Mouse (Mus musculus): ENCODE results near the gene Ptgfrn.

The Ptgfrn gene

GRCm38 (mm10) chr3:101036001-101036400 is 74.1 kb downstream of the Ptgfrn start:
- no peak for DNase-seq

DNA sequence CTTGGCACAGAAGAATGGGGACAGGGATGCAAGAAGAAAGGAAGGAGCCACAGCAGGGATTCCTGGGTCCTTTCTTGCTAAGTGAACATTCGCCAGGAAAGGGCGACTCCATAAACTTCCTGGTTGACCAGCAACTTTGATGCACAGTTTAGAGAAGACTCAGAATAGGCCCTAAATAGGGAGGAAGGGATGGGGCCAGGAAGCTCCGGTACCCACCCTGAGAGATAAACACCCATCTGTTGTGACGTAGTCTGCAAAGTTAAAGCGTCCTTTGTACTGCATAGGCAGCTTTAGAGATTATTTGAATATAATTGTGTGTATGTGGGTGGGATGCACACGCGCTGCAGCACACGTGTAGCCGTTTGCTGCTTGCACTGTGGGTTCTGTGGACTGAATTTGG is 75.6 kb downstream of the Ptgfrn start:
- DNase-seq: no peak

DNA sequence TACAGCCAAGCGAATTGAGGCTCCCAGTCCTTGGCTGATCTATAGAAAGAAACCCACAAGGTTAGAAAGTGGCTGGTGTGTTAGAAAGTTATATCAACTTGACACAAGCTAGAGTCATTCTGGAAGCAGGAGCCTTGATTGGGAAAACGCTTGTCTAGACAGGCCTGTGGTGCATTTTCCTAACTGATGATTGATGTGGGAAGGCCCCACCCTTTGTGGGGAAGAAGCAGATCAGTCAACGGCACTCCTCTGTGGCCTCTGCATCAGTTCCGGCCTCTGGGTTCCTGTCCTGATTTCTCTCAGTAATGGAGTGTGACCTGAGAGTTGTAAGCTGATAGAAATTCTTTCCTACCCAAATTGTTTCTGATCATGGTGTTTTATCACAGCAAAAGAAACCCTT is 76.4 kb downstream of the Ptgfrn start:
- no peak for DNase-seq

DNA sequence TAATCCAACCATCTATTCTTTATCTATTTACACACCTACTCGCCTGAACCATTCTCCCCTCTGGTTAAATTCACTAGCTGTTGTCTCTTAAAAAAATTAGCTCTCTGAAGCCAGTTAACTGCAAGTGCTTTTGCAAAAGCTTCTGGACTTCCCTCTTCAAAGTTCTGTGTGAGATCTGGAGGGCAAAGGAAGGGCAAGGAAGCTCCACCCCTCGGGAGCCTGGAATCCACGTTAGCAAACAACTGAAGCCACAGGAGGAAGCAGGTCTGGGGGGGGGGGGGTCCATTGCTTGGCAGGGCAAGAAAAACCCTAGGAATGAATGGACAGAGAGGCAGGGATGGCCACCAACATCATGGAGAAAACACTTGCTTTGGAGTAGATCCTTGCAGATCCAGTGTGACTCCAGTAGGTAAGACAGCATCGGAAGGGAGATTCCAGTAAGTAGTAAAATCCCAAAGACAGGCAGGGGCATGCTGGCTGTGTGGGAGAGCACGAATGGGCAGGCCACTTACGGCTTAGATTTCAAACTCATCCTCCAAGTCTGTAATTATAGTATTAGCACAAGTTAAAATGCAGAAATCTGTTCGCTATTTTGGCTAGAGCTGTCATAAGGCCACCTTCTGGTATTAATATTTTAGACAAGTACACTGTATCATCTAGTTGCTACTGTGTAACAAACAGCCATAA is 78.5 kb downstream of the Ptgfrn start:
- no peak for DNase-seq

DNA sequence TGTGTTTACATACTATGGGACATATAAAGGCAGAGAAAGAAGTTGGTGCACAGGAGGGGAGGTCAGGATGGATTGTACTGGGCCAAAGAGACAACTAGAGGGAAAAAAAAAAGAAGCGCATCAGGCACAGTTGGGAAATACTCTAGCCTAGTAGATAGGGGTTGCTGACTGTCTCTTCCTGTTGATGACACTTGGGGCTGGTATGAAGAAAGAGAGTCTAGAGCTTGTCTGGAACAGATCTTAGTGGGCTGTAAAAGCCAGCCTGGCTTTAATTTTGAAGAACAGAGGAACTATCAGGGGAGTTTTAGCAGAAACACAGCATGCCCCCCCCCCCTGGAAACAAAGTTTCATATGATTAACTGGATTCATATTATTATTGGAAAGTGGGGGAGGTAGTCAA is 79.4 kb downstream of the Ptgfrn start:
- DNase-seq: no peak

- no peak for DNase-seq
Observed at GRCm38 (mm10) chr3:101029339-101029738, 80.7 kb downstream of the Ptgfrn start, which contains the start of gene Cd101. TSS of gene Cd101 (minus strand) at chr3:101029556.

- no peak for DNase-seq
Observed at GRCm38 (mm10) chr3:101026741-101027140, 83.3 kb downstream of the Ptgfrn start.

- DNase-seq: no peak
Observed at GRCm38 (mm10) chr3:101022967-101023366, 87.1 kb downstream of the Ptgfrn start.

- DNase-seq: no peak
Observed at GRCm38 (mm10) chr3:101021481-101022051, 88.5 kb downstream of the Ptgfrn start.

GRCm38 (mm10) chr3:101021073-101021472 is 89.0 kb downstream of the Ptgfrn start:
- DNase-seq: no peak

DNA sequence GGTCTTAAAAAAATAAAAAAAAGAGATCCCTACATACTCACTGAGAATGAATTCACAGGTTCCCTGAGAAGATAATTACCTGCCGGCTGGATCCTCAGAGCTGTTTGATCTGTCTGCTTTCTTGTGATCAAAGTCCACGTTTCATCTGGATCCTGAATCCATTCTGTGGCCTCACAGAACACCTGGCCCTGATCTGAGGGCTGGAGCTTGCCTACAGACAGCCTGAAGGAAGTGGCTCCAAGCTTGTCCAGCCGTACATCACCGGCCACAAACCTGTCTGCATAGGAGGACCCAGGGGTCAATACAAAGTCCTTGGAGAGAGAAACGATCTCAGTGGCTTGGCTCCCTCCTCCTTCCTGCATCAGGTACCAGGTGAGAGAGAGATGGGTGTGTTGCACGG is 91.6 kb downstream of the Ptgfrn start:
- no peak for DNase-seq

DNA sequence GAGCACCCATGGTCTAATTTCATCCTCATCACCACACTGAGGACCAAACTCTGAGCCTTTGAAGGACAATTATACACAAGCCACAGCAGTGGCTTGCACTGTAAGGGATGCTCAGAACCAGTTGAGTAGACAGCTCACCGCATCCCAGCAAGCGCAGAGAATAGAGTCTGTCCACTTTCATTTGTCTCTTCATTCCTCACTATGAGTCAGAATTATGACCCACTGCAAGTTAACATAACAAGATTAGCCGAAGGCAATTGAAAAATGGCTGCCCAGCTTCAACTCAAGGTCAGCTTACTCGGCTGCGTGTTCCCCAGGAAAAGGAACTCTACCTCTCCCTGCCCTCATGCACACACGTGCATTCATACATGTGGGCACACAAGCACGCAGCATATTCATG is 94.0 kb downstream of the Ptgfrn start:
- DNase-seq: no peak

DNA sequence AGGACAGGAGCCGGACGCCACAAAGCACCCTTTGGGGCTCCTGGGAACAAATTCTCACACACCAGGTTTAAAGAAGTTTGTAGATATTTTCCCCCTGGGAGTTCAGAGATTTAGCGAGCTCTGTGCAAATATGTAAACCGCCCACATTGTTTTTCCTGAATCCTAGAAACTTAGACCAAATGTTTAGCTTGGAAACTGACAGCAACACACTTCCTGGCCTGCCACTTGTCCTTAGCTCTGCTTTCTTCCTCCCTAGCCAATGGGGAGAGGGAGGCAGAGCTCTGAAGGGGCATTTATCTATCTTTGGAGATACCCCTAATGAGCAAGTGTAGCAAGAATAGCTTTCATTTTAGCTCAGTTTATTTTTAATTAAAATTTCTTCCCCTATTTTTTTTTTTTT is 94.8 kb downstream of the Ptgfrn start:
- no peak for DNase-seq

GRCm38 (mm10) chr3:101013536-101013935 is 96.5 kb downstream of the Ptgfrn start:
- DNase-seq: no peak

DNA sequence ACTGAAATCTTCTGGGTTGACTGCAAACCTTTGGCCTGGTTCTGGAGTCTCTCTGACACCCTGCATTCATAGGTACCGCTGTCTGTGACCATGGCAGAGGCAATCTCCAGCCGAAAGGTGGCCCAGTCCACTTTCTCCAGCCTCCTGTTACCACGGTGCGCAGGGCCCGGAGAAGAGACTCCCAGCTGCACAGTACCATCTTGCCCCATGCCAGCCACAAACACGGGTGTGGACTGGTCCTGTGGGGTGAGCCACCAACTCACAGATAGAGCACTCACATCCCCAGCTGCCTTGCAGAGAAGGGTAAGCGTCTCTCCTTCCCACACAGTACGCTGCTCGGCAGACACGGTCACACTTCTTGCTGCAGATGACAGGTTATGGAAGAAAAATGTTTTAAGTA is 97.1 kb downstream of the Ptgfrn start:
- DNase-seq: no peak

- DNase-seq: no peak
Observed at GRCm38 (mm10) chr3:101012597-101012996, 97.5 kb downstream of the Ptgfrn start.

GRCm38 (mm10) chr3:101012131-101012571 is 97.9 kb downstream of the Ptgfrn start:
- DNase-seq: no peak

GRCm38 (mm10) chr3:101011203-101011600 is 98.9 kb downstream of the Ptgfrn start:
- DNase-seq: no peak

- no peak for DNase-seq
Observed at GRCm38 (mm10) chr3:101010589-101011202, 99.4 kb downstream of the Ptgfrn start.

DNA sequence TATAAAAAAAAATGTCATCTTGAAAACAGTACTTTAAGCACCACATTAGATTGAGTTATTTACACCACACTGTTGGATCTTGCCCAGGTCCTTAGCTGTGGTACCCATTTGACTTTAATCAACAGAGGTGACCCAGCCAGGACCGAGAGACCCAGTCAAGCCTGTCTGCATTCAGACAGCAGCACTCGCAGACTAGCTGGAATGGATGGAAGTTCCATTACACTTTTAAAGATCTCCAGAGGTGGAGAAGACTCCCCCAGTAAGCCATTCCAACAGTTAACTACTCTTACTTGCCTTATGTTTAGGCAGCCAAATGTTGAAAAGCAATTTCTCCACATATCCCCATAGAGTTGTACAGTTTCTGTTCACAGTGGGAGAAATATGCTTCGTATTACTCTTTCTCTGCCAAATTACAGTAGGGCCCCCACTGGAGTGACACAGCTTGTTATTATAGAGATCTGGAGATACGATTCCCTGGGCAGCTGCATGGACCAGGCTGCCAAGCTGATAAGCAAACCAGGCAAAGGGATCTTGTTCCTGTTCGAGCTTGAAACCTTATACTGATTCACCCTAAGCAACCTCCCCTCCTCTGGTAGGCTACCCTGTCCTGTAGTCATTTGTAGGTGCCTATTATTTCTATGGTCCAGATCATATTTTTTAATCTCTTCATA is 102.8 kb downstream of the Ptgfrn start:
- no peak for DNase-seq

DNA sequence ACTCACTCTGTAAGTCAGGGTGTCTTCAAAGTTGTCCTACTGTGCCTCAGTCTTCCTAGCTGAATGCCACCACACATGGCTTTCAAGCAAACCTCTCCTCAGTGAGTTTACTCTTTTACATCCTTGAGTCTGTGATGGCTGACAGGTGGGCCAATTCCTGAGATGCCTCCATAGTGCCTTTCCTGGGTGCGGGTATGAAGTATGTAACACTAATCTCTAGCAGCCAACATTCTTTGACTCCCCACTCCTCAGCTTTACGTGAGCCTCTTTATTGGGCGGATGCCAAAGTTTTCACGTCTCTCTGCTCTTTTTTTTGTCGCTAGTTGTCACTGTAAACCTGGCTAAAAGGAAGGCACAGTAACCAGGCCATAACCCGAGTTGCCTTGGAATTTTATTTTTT is 104.7 kb downstream of the Ptgfrn start:
- no peak for DNase-seq

GRCm38 (mm10) chr3:101003575-101004356 is 106.3 kb downstream of the Ptgfrn start:
- no peak for DNase-seq

DNA sequence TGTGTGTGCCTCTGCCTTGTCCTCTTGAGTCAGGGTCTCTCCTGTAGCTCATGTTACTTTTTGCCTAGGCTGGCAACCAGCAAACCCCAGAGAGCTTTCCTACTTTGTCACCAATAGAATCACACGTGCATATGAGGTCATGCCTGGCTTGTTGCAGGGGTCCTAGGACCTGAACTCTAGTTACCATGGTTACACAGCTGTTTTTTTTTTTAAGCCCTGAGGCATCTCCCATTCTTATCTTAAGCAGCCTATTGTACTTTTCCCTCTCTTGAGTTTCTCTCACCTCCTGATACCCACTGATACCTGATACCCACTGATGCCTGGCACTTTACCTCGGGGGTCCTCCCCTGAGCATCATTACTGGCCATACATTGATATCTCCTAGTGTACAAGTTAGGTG is 110.3 kb downstream of the Ptgfrn start:
- no peak for DNase-seq
